Mouse (Mus musculus) megakaryocyte, embryonic 14.5 days (primary cell): ENCODE measurements at regions not wholly inside any gene's neighbourhood (a gene's known extent, or its start where the extent isn't known, plus 50 kb on each side); places are given as distances from the start of the nearest gene placed in this dataset.

Source experiments
- FLI1 ChIP-seq: IDR thresholded peaks from 2 replicates; pipeline ENCODE4 v1.6.1; 2012; ENCODE audit warnings: low read length, inconsistent platforms, mixed read lengths
- GATA1 ChIP-seq: IDR thresholded peaks from 3 replicates; pipeline ENCODE4 v1.6.1; 2012; ENCODE audit warnings: mixed read lengths, low read length, inconsistent platforms, borderline replicate concordance

GRCm38 (mm10) chr17:47115141-47115540, 104.8 kb upstream of the Ubr2 start:
- no peak for TF ChIP-seq GATA1
- TF ChIP-seq FLI1: no peak
